Mouse (Mus musculus) G1E (cell line): ENCODE data around the gene Sfxn2. TPM values are rescaled to one million over a fixed set of nuclear protein-coding genes. Genes with fewer than 3 reads are reported as not detected.

Source experiments
- ATAC-seq: 2 replicates; pipeline ENCODE4 v1.8.0; 2016; ENCODE audit warnings: mild to moderate bottlenecking; ENCODE audit not compliant: insufficient number of reproducible peaks, poor library complexity, low FRiP score, severe bottlenecking; ENCODE audit errors: extremely low read depth
- DNase-seq: peaks from one replicate; pipeline ENCODE4 v3.0.0; 2012; ENCODE audit warnings: low spot score
- H3K27me3 ChIP-seq: 2 replicates; pipeline ENCODE4 v1.6.1; 2012; ENCODE audit warnings: mild to moderate bottlenecking, low read length, inconsistent platforms; ENCODE audit not compliant: insufficient read depth
- H3K36me3 ChIP-seq: replicated peaks from 2 replicates; pipeline ENCODE3; 2012; ENCODE audit warnings: mild to moderate bottlenecking, inconsistent platforms
- H3K4me1 ChIP-seq: 2 replicates; pipeline ENCODE4 v1.6.1; 2012; ENCODE audit warnings: low read depth, low read length, inconsistent platforms, mixed read lengths; ENCODE audit not compliant: insufficient read depth
- H3K4me3 ChIP-seq: 2 replicates; pipeline ENCODE4 v1.5.1; 2012; ENCODE audit warnings: low read depth, mild to moderate bottlenecking, inconsistent platforms, low read length, moderate library complexity, mixed read lengths
- H3K9me3 ChIP-seq: replicated peaks from 2 replicates; pipeline ENCODE4 v1.6.1; 2012; ENCODE audit warnings: inconsistent platforms
- CTCF ChIP-seq: IDR thresholded peaks from 2 replicates; pipeline ENCODE4 v1.5.1; 2012; ENCODE audit warnings: low read depth, low read length, inconsistent platforms, mixed read lengths
- GATA1 ChIP-seq: IDR thresholded peaks from 2 replicates; pipeline ENCODE4 v1.6.1; 2012; ENCODE audit warnings: borderline replicate concordance, low read length, inconsistent platforms, mixed read lengths
- GATA2 ChIP-seq: IDR thresholded peaks from 2 replicates; pipeline ENCODE4 v1.6.1; 2012; ENCODE audit warnings: low read depth, low read length, inconsistent platforms, borderline replicate concordance
- POLR2AphosphoS5 ChIP-seq: IDR thresholded peaks from 2 replicates; pipeline ENCODE4 v1.6.1; 2012; ENCODE audit warnings: low read depth, low read length, inconsistent platforms; ENCODE audit not compliant: insufficient replicate concordance
- TAL1 ChIP-seq: conservative IDR thresholded peaks from 2 replicates; pipeline ENCODE4 v1.6.1; 2012; ENCODE audit warnings: low read depth, low read length, inconsistent platforms, mixed read lengths
- polyA plus RNA-seq: library from polyadenylated mRNA; stranded (reverse); fragments of >175 nt; gene quantifications from 2 replicates; pipeline ENCODE4 v1.2.3, GENCODE M21; 2012
- total RNA-seq, 2 experiments: library from RNA; stranded (forward) in 1 of 2; stranded (reverse) in 1 of 2; fragments of 200-1000 nt in 1 of 2; fragments of >200 nt in 1 of 2; fragmentation: Nextera tagmentation in 1 of 2; gene quantifications; 2 replicates each; pipeline ENCODE4 v1.2.3; 2014 to 2017

The Sfxn2 gene
- total and polyA plus RNA-seq, 3 experiments: 1.6 to 5.9 (median 2.3) TPM

- Histone ChIP-seq H3K4me3 (no peak overlapping the region), H3K9me3 (no peaks in the 10 kb centered on the region), H3K4me1 (peaks cover 48% of the 10 kb centered on the region), H3K36me3 (no peaks in the 10 kb centered on the region), H3K27me3 (peaks cover 66% of the 10 kb centered on the region)
- DNase-seq (no peak), ATAC-seq (no peak)
- TF ChIP-seq POLR2AphosphoS5 (no peak), CTCF (no peak), TAL1 (no peak), GATA2 (no peak), GATA1 (no peak)
Measured at GRCm38 (mm10) chr19:46527632-46528528, 45.3 kb upstream of the Sfxn2 start.

DNA sequence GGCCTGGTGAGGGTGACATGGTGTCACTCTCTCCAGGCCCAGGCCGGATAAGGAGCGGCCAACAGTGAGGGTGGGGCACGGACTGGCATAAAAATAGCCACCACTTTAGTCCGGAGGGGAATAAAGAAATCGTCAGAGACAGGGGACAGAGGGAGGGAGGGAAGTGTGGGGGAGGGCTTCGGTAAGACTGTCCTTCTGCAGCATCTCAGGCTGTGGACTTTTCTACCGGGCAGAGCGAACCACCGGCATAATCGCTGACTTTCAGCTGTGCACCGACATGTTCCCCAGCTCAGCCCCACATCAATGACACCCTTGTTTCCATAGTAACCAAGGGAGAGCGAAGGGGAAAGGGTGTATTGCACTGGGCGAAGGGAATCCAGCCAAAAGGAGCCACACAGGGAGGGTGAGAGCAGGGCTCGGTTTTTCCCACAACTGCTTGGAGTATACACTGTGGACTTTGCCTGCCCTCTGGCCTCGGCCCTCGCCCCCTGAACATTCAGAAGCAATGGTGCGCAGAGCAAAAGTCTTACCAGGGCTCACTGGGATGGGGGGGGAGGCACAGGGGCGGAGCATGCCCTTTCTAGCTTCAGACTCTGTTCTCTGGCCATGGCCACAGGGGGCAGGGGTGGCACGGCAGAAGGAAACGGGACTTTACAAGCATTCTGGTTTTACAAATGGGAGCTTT, 44.5 kb upstream of the Sfxn2 start:
- DNase-seq: no peak
- H3K9me3 ChIP-seq: no peaks in the 10 kb centered on the region
- no peak for ATAC-seq
- no peak overlapping the region for H3K4me3 ChIP-seq
- TF ChIP-seq GATA1: no peak
- no peak for TF ChIP-seq POLR2AphosphoS5
- no peak for TF ChIP-seq GATA2
- TF ChIP-seq CTCF: no peak
- no peak for TF ChIP-seq TAL1
- peaks cover 62% of the 10 kb centered on the region for H3K27me3 ChIP-seq
- peaks cover 45% of the 10 kb centered on the region for H3K4me1 ChIP-seq
- no peaks in the 10 kb centered on the region for H3K36me3 ChIP-seq

GRCm38 (mm10) chr19:46529601-46530448, 43.3 kb upstream of the Sfxn2 start:
- H3K36me3 ChIP-seq: no peaks in the 10 kb centered on the region
- TF ChIP-seq CTCF: no peak
- TF ChIP-seq POLR2AphosphoS5: no peak
- no peak for TF ChIP-seq TAL1
- TF ChIP-seq GATA1: no peak
- no peak for TF ChIP-seq GATA2
- ATAC-seq (no peak), DNase-seq (no peak)
- peaks cover 54% of the 10 kb centered on the region for H3K27me3 ChIP-seq
- no peaks in the 10 kb centered on the region for H3K9me3 ChIP-seq
- H3K4me1 ChIP-seq: peaks cover 33% of the 10 kb centered on the region
- H3K4me3 ChIP-seq: no peak overlapping the region

DNA sequence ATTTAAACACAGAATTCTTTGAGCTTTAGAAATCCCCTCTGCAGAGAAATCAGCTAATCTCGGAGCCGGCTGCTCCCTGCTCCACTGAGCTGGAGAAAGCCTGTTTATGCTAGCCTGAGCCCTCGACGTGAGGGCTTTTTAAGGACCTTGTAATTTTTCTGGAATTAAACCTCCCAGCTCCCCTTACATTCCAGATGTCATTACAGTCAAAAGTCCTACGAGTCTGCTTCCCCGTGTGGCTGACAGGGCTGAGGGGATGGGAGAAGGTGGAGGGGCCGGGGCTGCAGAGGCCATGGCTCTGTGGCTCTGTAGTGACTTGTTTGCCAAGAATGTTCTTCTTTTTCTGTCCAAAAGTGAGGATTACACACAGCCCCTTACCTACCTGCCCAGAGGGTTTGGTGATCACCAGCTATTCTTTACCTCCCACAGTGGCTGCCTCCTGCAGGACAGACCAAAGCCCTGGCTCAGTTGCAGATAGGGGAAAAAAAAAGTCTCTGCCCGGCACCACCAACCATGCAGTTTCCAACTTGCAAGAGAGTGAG, 42.6 kb upstream of the Sfxn2 start:
- no peak for DNase-seq
- Histone ChIP-seq H3K4me1 (peaks cover 30% of the 10 kb centered on the region), H3K27me3 (peaks cover 52% of the 10 kb centered on the region), H3K36me3 (no peaks in the 10 kb centered on the region), H3K4me3 (no peak overlapping the region), H3K9me3 (no peaks in the 10 kb centered on the region)
- TF ChIP-seq POLR2AphosphoS5 (no peak), CTCF (no peak), GATA2 (no peak), TAL1 (no peak), GATA1 (no peak)
- ATAC-seq: no peak

DNA sequence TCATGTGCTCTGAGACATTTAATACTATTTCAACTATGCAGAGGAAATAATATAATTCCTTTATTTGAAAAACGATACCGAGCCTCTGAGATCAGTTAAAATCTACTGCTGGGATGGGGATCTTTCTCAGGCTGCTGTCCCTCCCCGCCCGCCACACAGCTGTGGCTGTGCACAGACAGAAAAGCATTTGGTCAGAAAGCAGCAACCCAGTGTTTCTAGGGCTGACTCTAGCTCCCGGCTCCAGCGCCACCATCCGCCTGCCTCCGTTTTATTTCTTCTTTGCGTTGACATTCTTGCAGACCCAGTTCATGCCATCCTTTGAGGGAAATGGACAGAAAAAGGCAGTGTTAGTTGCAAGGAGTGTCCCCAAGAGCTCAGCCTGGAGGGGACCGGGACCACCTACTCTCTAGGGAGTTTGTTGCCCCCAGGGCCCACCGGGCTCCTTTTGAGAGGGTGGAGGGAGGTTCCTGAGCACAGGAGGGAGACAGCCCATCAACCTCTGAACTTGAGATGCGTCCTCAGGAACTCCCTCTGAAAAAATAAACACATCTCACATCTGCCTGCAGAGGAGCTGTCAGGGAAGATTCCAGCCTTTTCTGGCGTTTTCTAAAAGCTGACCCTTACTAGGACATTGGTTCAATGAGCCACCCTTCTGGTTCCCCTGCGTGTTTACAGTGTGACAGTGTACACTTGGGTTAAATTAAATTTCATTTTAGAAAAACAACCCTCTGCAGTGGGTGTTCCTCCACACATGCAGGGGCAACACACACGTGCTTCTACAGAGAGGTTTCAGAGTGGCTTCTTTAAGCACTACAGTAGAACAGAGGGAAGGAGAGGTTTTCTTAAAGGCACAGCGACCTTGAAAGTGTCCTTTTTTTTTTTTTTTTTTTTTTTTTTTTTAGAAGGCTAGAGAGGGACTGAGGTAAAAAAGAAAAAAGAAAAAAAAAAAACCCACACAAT, 41.8 kb upstream of the Sfxn2 start:
- ATAC-seq (no peak), DNase-seq (no peak)
- no peak overlapping the region for H3K4me3 ChIP-seq
- H3K36me3 ChIP-seq: no peaks in the 10 kb centered on the region
- H3K4me1 ChIP-seq: peaks cover 30% of the 10 kb centered on the region
- peaks cover 49% of the 10 kb centered on the region for H3K27me3 ChIP-seq
- no peaks in the 10 kb centered on the region for H3K9me3 ChIP-seq
- TF ChIP-seq TAL1 (no peak), GATA2 (no peak), CTCF (no peak)
